Mouse (Mus musculus) cerebellum, postnatal 14 days (tissue): ENCODE results near the gene Pitpnb.
A peak's percentile ranks its signal among the peaks of the same experiment; 100 is the strongest.

Experiments used
- DNase-seq, 2 experiments: peaks; one replicate each; pipeline ENCODE4 v3.0.0; 2021; ENCODE audit warnings: mixed read lengths in 2 of 2

Gene Pitpnb

DNA sequence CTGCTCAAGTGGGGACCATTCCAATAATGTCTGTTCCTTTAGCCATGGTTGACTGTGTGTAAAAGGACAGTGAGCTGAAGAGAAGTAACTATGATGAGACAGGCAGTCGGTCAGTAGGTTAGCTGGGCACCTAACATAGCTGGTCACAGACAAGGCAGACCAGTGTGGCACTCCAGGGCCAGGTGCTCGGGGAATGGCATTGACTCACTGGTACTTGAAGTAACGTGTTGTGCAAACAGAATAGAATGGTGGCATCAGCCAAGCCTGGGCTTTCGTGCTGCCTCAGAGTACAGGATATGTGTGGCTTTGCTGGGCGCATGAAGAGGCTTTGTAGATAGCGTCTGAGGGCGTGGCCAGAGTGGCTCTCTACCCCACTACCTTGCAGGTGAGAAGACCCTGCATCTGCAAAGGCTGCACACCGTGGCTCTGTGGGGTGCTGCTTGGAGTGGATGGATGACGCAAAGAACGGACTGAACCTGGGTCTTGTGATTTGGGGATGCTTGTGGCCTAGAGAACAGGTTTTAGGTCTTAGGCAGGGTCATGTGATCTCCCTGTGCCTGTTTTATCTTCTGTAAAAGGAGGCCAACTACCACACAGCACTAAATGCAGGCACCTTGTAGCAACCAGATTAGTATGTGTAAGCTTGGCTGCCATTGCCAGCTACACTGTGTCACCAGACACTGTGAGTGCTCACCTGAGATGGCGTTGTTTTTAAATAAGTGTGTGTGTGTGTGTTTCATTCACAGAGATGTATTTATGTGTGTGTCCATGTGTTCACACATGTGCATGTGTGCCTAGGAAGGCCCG lies 26.5 kb downstream of the Pitpnb start:
- DNase-seq: no peak

DNA sequence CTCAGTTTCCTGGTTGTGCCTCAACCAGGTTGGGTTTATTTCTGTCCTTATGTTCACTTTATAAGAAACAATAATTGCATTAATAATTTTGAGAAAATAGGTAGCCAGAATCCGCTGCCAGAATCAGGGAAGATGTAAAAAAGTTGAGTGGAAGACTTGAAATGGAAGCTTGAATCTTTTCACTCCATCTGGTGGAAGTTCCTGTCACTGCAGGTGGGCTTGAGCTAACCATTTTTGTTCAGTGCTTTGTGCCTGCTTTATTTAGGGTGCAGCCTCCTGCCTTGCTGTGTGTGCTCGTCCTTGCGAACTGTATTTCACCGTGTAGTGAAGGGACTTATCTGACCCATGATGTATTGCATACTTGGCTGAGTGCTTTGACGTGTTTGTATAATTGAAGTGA lies 30.0 kb downstream of the Pitpnb start:
- peak in 1 of 2 experiments; percentile 30 for DNase-seq

DNA sequence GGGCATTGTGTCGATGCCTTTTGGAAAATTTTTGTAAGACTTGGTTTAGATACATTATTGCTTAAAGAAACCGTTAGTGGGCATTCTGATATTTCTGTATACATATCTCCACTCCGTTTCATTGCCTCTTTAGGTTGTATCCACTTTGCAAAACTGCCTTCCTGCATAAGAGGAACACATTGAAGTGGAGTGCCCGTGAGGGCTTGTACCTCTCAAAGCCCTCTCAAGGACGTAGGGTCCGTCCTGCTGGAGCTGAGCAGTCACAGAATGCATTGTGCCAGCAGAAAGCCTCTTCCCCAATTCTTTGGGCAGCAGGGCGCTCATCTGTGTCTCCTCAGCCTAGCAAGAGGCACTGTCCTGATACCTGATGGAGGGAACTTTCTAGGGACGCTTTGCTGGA lies 30.5 kb downstream of the Pitpnb start:
- no peak for DNase-seq

DNA sequence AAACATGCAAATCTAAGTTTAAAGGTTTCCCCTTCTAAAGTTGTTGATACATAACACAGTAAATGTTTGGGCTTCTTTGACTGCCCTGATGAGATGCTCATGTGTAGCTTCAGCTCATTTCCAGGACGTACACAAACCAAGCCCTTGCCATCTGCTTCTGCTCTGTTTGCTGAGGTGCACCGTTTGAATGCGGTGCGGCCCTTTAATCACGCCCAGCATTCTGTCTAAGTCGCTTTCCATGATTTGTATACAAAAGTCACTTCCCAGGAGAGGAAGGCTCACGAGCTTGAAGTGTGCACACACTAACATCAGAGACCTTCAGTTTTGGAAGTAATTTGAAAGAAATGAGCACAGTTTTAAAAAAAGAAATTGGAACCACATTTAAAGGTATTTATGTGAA lies 31.3 kb downstream of the Pitpnb start:
- no peak for DNase-seq

DNA sequence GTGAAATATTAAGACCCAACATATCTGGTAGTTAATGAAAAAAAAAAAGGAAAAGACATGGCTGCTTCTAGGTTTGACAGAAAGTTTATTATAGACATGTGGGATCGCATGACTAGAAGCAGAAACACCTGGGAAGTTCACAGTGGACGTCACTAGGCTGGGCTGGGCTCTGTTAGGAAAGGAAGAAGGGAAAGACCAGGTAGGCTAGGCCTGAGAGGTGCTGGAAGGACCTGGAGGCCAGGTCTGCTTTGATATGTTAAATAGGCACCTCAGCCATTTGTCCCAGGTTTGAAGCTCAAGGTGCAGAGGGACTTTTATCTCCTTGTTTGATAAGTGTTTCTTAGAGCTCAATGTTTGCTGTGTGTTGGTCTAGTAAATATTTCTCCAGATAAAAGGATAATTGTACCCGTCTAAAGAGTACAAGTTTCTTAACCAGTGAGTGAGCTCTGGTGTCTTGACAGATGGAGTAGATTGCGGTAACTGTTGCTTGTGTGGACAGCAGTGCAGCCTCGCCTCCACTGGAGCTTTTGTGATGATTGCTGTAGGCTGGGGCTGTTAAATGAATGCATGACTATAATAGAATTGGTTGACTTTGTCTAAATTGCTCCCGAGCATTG lies 33.0 kb downstream of the Pitpnb start:
- no peak for DNase-seq

DNA sequence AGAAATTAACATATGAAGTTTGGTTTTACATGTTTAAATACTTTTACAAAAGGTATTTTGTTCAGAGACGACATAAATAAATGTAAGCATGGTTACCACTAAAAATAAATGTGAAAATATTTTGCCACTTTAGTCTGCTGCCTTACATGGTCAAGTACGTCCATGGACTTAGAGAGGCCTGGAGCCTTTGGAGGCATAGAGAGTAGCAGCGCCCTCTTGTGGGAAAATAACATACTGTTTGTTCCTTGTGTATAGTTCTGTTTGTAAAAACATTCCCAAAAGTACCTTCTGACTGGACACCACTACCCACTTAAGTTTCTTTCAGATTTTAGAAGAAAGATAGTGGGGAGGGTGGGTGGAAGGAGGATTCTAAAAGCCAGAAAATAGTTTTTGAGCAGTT lies 34.0 kb downstream of the Pitpnb start:
- DNase-seq: peak; percentile 73 to 75

DNA sequence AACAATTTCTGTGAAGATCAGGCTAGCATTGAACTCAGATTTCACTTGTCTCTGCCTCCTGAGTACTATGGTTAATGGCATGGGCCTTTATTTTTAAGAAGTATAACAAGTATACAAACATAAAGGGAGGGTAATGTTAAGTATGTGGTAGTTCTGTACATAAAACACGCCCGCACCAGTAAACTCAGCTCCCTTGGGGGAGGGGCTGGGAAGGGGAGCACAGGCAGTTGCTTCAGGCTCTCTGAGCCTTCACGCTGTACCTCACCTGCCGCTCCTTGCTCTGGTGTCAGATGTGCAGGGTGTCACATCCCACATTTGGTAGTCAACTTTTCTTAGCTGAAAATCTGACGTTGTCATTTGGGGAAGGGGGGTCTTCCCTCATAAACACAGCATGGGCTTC lies 35.6 kb downstream of the Pitpnb start:
- DNase-seq: no peak

DNA sequence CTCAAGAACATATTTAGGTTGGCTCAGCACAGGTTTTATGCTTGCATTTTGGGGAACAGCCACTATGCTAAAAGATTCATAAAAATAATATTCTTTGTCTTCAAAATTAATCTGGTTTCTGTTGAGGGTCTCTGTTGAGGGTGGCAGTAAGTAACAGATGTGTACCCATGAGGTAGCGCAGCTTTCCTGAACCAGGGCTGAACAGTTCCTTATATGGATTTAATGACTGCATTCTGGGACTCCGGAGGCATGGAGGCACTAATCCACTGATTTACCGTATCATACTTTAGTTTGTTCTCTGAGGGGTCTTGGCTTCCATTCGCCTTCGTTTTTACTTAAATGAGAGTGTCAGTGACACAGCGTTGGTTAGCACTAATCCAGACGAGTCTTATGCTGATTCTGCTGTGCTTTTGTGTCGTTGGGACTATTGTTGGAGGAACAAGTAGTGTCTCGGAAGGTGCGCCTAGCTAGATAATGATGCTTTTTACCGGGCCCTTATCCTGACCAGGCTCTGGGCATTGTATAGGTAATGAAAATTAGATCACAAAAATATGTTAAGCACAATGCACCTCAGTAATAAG lies 37.5 kb downstream of the Pitpnb start:
- no peak for DNase-seq

DNA sequence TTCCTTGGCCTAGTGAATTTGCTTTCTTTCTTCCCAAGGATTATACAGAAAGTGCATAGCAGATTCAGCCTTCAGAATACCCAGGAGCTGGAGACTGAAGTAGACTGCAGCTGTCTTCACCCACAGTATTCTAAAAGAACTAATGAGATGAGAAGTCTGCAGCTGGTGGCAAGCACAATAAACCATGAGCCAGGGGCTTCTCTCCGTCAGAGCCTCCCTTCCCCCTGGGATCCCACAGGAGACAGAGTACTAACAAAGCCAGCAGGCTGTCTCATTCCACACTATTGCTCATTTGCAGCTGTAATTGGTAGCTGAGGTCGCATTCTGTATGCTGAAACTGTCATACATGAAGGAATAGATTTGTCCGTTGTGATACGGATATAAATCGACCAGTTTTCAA lies 38.0 kb downstream of the Pitpnb start:
- DNase-seq: no peak

DNA sequence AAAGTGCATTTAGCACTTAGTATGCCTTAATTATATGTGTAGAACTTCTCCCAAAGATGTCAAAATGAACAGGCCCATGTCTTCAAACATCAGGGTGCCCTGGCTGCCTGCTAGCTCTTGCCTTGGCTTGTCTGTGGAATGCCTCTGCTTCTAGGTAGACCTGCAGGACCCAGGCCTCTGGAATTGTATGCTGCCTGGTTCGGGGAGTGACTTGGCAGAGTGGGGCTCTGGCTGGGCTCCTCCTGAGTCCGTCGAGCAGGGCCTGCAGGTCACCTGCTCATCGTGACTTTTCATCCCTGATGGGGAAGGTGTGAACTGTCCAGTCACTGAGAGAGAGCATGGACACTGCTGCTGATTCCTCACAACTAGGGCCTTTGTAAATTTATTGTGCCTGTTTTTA lies 45.1 kb downstream of the Pitpnb start:
- no peak for DNase-seq

DNA sequence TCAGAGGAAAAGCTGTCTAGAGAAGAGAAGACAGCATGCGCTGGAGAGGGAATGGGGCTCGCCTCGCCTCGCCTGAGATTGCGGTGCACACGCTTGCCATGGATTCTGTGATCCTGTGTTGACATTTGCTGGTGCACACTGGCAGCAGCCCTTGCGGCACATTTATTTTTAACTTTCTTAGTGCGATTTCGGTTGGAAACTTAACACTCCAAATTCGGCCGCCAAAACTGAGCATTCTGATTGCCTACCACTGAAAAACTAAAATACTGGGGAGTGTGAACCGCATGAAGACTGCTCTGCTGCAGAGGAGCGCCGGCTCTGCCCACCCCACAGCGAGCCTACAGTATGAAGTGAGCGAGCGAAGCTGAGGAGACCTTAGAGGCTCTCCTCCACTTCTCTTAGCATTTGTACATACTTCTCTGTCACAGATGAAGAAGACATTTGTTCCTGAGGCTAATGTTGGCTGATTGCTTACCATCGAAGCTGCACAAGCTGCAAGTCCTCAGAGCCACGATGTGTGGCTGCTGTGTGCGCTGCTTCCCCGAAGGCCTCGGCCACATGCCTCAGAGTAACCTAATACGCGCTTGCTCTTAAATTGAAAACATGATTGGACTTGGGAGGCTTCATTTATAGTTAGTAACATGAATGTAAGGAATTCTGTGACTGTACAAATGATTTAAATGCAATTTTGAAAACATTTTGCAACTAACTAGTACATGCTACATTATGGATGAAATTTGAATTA lies 45.9 kb downstream of the Pitpnb start:
- no peak for DNase-seq

DNA sequence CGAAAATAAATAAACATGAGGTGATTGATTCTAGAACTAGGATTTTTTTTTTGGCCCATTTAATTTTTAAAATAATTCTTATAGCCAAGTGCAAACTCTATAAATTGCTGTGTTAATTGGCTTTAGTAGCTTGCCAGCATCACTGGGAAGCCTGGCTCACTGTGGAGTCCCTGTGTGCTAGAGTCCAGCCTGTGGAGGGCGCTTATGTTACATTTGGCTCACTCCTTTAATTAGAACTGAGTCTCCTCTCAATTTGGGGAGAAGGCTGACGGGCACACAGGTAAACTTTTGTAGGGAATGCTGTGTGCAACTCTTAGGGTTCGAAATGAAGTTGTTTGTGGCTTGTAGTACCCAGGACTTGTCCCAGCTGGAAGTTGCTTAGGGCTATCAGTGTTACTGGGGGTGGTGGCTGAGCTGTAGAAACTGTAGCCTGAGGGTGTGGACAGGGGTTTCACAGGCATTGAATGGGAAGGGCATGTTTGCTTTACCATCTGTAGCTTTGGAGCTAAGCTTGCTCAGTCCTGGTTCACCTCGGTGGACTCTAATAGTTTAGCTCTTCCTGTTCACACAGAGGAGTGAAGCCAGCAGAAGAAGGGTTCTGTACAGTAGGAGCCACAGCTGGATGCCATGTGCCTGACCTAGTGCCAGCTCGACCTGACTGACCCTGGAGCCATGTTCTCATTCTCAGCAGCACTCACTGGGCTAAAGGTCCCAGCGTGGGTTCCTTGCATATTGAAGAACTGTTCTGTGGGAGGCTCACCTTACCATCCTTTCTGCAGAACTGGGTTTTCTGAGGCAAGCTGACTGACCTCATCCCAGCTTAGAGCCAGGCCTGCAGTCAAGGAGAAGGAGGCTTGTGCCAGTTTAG lies 47.8 kb downstream of the Pitpnb start:
- DNase-seq: peak in 1 of 2 experiments; percentile 37

DNA sequence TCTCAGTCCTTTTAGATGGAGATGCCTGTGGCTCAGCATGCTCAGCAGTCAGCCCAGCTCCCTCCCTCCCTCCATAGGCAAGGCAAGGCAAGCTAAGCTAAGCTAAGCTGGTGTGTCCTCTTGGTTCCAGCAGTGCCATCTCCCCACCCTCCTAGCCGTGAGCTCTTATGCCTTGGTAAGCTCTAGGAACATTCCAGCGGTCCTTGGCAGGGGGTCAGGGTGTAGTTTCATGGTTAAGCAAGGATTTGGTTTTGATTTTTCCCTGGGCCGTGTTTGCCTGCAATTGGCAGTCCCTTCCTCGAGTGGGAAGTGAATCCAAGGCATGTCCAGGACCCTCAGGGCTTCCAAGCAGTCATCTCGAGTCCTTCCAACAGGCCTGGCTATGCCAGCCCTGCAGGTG lies 52.8 kb downstream of the Pitpnb start:
- DNase-seq: no peak

DNA sequence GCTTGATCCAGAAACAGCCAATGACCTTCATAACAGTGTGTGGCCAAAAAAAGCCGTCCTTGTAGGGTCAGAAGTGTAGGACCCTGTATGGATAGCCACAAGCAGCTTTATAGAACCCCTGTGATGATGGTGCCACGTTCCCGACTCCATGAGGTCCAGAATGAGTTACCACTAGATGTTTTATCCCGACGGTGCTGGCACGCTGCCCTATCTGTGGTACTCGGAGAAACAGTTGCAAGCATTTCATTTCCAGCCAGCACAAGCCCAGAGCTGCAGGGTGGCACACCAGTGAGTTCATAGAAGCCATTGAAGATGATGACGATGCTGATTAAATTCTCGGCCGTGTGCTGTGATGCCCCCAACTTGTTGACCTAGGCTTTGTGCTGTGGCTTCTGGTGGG lies 60.3 kb downstream of the Pitpnb start:
- peak in 1 of 2 experiments; percentile 43 for DNase-seq

DNA sequence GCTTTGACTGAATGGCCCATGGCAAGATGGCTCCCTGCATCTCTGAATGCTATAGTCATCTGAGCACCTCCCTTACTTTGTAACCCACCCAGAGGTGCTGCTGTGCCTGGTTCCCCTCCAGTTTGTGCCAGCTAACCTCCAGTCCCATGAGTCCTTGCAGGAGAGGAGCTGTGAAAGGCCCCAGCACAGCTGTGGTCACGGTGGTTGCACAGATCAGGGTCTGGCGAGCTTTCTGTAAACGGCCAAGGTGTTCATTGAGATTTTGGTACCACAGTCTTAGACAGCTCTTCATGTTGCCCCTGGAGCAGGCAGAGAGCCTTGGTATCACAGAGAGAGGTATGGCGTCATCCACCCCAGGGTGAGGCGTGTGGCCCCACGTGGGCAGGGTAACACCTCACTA lies 60.9 kb downstream of the Pitpnb start:
- DNase-seq: no peak

DNA sequence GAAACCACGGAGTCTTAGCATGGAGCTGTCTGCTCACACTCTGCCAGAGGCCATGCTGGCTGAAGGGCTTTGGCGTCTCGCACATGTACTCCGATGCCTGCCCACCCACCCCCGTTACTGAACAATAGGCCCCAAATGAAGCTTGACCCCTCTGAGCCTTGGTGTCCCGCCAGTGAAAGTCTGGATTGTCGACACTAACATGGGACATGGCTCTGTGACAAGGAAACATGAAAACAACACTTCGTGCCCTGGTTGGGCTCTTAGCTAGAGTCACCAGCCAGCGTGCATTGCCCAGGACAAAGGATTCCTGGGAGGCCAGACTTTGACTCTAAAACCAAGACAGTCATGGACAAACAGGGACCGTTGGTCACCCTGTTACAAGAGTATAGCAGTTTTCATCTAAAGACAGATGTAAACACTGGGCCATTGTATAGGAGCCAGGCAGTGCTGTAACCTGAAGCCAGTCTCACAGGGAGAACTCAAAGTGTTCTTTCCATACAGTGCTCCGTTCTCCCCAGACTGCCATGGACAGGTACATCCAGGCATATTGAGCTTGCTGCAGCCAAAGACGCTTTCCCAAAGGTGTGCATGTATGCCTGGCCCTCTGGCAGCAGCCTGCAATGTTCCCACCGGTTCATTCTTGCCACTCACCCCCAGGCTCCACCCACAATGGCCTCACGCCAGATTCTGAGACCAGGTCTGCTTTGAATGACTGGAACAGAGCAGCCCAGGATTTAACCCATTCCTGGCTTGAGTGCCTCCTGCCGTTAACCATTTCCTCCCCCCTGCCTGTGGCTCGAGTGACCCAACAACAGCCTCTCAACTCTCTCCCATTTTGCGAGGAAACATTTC lies 63.0 kb downstream of the Pitpnb start:
- peak; percentile 88 to 95 for DNase-seq

DNA sequence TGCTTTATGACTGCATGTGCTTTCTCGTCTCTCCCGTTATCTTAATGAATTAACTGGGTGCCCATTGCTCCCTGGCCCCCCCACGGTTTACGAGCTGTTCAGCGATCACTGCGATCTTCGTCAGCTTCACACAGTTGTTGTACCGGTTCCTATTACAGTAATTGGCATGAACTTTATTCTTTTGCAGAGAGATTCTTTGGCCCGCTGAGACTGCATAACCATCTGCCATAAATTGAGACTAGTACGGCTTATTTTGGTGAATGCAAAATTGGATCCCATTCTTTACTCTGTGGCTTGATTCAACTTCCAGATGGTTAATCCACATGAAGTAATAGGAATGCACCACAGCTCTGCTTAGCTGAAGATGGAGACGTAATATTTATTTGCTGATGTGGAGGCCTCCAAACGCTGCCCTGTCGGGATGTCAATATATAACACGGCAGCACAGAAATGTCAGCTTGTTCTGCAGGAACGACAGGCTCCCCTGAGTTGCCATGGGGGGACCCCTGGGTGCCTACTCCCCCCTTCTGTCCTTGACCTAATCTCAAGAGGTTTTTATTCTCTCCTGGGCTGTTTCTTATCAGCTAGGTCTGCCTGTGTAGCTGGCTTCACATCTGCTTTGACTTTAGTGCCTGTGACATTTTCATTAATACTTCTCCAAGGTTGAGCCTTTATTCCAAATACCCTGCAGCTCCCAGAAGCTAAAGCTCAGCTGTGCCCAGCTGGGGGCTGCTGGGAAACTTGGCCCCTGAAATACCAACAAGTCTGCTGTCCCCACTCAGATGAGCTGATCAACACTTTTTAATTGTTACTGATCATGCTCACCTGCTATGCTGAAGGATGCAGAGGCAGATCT lies 63.9 kb downstream of the Pitpnb start:
- no peak for DNase-seq

DNA sequence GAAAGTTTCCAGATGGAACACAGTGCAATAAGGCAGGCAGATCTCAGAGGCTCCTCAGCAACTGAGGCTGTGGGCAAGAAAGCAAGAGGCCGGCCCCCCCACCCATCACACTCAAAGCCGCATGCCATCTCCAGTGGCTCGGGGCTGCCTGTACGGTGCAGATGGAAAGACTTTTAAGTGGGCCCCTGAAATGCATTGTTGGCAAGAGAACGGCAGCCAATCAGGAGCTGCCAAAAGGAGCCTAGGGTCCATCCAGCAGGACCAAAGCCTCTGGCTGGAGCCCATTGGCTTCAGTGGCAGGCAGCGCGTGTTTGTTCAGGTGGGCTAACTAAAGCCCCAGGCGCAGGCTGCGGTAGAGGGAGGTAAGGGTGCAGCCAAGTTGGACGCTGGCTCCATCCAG lies 65.2 kb downstream of the Pitpnb start:
- DNase-seq: no peak

DNA sequence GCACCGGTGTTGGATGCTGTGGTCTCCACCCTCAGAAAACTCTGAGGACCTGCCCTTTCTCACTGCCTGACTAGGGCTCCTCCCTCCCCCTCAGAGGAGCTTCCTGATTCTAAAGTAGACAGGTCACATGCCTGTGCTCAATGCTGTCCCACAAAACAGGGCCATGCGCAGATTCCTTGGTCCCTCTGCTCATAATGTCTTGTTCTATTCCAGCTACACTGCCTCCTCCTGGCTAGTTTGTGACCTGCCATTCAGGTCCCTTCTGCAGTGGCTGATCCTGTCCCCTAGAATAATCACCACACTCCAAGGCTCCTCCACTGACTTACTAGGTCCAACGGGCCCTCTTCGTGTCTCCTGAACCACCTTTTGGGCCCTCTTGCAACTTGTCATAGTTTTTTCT lies 65.6 kb downstream of the Pitpnb start:
- no peak for DNase-seq

DNA sequence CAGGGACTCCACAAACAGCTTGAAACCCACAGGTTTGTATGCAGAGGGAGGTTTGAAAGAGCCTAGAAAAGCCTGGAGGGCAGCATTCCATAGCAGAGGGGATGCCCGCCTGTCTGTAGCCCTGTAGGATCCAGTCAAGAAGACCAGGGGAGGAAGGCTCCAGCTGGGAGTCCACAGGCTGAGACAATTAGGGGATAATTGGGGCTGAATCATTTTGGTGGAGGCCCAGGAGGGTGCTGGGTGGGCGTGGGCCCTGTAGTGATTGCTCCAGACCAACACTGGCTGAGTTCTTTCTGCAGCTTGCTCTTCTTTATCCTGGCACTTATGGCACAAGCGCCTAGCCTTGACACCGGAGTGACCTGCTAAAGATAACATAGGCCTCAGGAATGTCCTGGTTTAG lies 67.9 kb downstream of the Pitpnb start:
- DNase-seq: no peak

DNA sequence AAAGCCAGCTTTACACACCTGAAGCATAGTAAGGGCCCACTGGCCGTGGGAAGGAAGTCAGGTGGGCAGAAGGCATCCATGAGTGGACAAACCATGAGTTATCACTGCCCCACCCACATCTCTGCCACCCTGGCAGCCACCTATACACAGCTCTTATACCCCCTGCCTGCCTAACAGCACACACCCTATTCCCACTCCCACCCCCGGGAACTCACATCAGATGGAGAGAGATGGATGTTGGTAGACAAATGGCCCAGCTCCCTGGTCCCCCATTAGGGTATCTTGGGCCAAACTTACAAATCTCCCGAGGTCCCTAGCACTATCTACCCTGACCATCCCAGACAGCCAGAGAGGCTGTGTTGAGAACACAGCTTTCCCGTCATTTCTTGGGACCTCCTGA lies 68.7 kb downstream of the Pitpnb start:
- DNase-seq: no peak
